Mouse (Mus musculus) bone marrow, adult 2 months (tissue): ENCODE data around the gene Acy3.

Experiments
- CTCF ChIP-seq: fragments of 200-500 bp; IDR thresholded peaks from 2 replicates; pipeline ENCODE4 v1.5.1; 2011; ENCODE audit warnings: low read length, control low read depth; ENCODE audit not compliant: control insufficient read depth, insufficient read depth
- POLR2A ChIP-seq: fragments of 200-500 bp; IDR thresholded peaks from 2 replicates; pipeline ENCODE4 v1.6.1; 2011; ENCODE audit warnings: low read depth, mild to moderate bottlenecking, control low read depth, low read length, borderline replicate concordance; ENCODE audit not compliant: control insufficient read depth

DNA sequence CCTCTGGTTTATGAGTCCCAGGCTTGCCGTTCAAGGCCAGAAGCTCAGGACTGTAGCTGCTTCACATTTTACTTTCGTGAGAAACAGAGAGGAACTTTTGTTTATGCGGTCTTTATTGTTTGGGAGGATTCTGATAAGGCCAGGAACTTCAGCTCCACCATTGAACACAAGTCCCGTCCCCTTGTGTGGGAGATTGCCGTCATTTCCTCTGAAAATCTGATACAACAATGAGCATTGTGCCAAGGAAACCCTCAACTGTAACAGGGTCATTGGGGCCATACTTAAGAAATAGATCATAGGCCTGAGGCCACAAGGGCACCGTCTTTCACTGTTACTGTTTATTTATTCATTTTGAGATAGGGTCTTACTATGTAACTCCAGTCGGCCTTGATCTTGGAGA is 36.8 kb downstream of the Acy3 start:
- TF ChIP-seq POLR2A (no peak), CTCF (no peak)
